Mouse (Mus musculus): ENCODE results near the gene Mus81. TPM values are rescaled to one million over a fixed set of nuclear protein-coding genes. Genes with fewer than 3 reads are reported as not detected.
A peak's percentile ranks its signal among the peaks of the same experiment; 100 is the strongest.

Gene Mus81
- polyA plus RNA-seq, 1 experiment, result 27.1 TPM

GRCm38 (mm10) chr19:5484496-5484895 lies 3.7 kb downstream of the Mus81 start:
- Histone ChIP-seq H3K4me3 (ENCODE audit: insufficient read depth, low read length) (no peak overlapping the region), H3K27ac (ENCODE audit: insufficient read depth, low read length) (no peak overlapping the region), H3K4me1 (ENCODE audit: control insufficient read depth, insufficient read depth, low read length) (peaks cover 4% of the 10 kb centered on the region; the same call in 1 of the 2 replicates)
- TF ChIP-seq POLR2A (IDR thresholded peaks at IDR 0.05; ENCODE audit: low read depth, low read length) (no peak; the same call in 1 of the 2 replicates), CTCF (IDR thresholded peaks at IDR 0.05; ENCODE audit: borderline replicate concordance, insufficient read depth, low read length) (no peak)

- Histone ChIP-seq H3K27ac (ENCODE audit: insufficient read depth, low read length) (no peak overlapping the region), H3K4me3 (ENCODE audit: insufficient read depth, low read length) (no peak overlapping the region), H3K4me1 (ENCODE audit: control insufficient read depth, insufficient read depth, low read length) (peaks cover 4% of the 10 kb centered on the region; the same call in 1 of the 2 replicates)
- peak; percentile 33; the same call in 1 of the 2 replicates for TF ChIP-seq POLR2A (IDR thresholded peaks at IDR 0.05; ENCODE audit: low read depth, low read length)
- no peak for TF ChIP-seq CTCF (IDR thresholded peaks at IDR 0.05; ENCODE audit: borderline replicate concordance, insufficient read depth, low read length)
These were observed 4.5 kb downstream of the Mus81 start for GRCm38 (mm10) chr19:5483386-5484359.

- no peak overlapping the region for H3K4me3 ChIP-seq (ENCODE audit: insufficient read depth, low read length)
- TF ChIP-seq CTCF (IDR thresholded peaks at IDR 0.05; ENCODE audit: borderline replicate concordance, insufficient read depth, low read length) (no peak), POLR2A (IDR thresholded peaks at IDR 0.05; ENCODE audit: low read depth, low read length) (no peak)
These were observed 6.8 kb downstream of the Mus81 start for GRCm38 (mm10) chr19:5481398-5481797.

GRCm38 (mm10) chr19:5480016-5480415 lies 8.2 kb downstream of the Mus81 start:
- no peak for TF ChIP-seq CTCF (IDR thresholded peaks at IDR 0.05; ENCODE audit: borderline replicate concordance, insufficient read depth, low read length)
- TF ChIP-seq POLR2A (IDR thresholded peaks at IDR 0.05; ENCODE audit: low read depth, low read length), result no peak
- no peak overlapping the region for H3K27ac ChIP-seq (ENCODE audit: insufficient read depth, low read length)
- 0 out of 2 replicates have a peak, but pooled peaks cover 3% of the 10 kb centered on the region for H3K4me1 ChIP-seq (ENCODE audit: control insufficient read depth, insufficient read depth, low read length)
- H3K4me3 ChIP-seq (ENCODE audit: insufficient read depth, low read length), result no peak overlapping the region

More at GRCm38 (mm10) chr19:5481398-5481797, 6.8 kb downstream of the Mus81 start:
- H3K27ac ChIP-seq (ENCODE audit: insufficient read depth, low read length), result no peak overlapping the region
- 0 out of 2 replicates have a peak, but pooled peaks cover 3% of the 10 kb centered on the region for H3K4me1 ChIP-seq (ENCODE audit: control insufficient read depth, insufficient read depth, low read length)

- Histone ChIP-seq H3K4me3 (ENCODE audit: insufficient read depth, low read length) (no peak overlapping the region), H3K4me1 (ENCODE audit: control insufficient read depth, insufficient read depth, low read length) (0 out of 2 replicates have a peak, but pooled peaks cover 3% of the 10 kb centered on the region), H3K27ac (ENCODE audit: insufficient read depth, low read length) (no peak overlapping the region)
- TF ChIP-seq POLR2A (IDR thresholded peaks at IDR 0.05; ENCODE audit: low read depth, low read length) (no peak), CTCF (IDR thresholded peaks at IDR 0.05; ENCODE audit: borderline replicate concordance, insufficient read depth, low read length) (no peak)
These were observed 10.4 kb downstream of the Mus81 start for GRCm38 (mm10) chr19:5477668-5478300.

- no peak overlapping the region for H3K27ac ChIP-seq (ENCODE audit: insufficient read depth, low read length)
- H3K4me3 ChIP-seq (ENCODE audit: insufficient read depth, low read length), result no peak overlapping the region
- H3K4me1 ChIP-seq (ENCODE audit: control insufficient read depth, insufficient read depth, low read length), result 0 out of 2 replicates have a peak, but pooled peaks cover 3% of the 10 kb centered on the region
- TF ChIP-seq CTCF (IDR thresholded peaks at IDR 0.05; ENCODE audit: borderline replicate concordance, insufficient read depth, low read length), result no peak
These were observed 11.1 kb downstream of the Mus81 start for GRCm38 (mm10) chr19:5477004-5477667.

GRCm38 (mm10) chr19:5475069-5475714 lies 13.0 kb downstream of the Mus81 start:
- Histone ChIP-seq H3K4me3 (ENCODE audit: insufficient read depth, low read length) (peak overlapping the region; percentile 83), H3K27ac (ENCODE audit: insufficient read depth, low read length) (peak overlapping the region; percentile 93), H3K4me1 (ENCODE audit: control insufficient read depth, insufficient read depth, low read length) (0 out of 2 replicates have a peak, but pooled peaks cover 3% of the 10 kb centered on the region)
- TF ChIP-seq POLR2A (IDR thresholded peaks at IDR 0.05; ENCODE audit: low read depth, low read length) (no peak), CTCF (IDR thresholded peaks at IDR 0.05; ENCODE audit: borderline replicate concordance, insufficient read depth, low read length) (no peak)

GRCm38 (mm10) chr19:5474281-5475068 lies 13.7 kb downstream of the Mus81 start:
- Histone ChIP-seq H3K4me3 (ENCODE audit: insufficient read depth, low read length) (peak overlapping the region; percentile 83), H3K4me1 (ENCODE audit: control insufficient read depth, insufficient read depth, low read length) (0 out of 2 replicates have a peak, but pooled peaks cover 3% of the 10 kb centered on the region), H3K27ac (ENCODE audit: insufficient read depth, low read length) (peak overlapping the region; percentile 99)
- TF ChIP-seq CTCF (IDR thresholded peaks at IDR 0.05; ENCODE audit: borderline replicate concordance, insufficient read depth, low read length) (no peak), POLR2A (IDR thresholded peaks at IDR 0.05; ENCODE audit: low read depth, low read length) (peak; percentile 62; the same call in 1 of the 2 replicates)
